9 mouse cellular contexts compared by ENCODE assay signal in the genomic region with DNA sequence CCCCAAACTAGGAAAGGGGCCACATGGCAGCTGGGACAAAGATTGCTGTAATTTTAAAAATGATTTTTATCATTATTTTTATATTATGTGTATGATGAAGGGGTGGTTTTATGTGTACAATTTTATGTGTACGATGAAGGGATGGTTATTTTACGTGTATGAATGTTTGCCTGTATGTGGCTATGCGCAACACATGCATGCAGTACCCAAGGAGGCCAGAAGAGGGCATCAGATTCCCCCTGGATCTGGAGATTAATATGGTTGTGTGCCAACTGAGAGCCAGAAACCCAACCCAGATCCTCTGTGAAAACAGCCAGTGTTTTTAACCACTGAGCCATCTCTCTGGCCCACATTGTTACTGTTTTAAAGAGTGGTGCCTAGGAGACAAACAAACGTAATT.
DNase-seq lines count a peak whose midpoint lies in the region; ATAC-seq lines count a peak whose summit lies in the region.
"Had no signal": no experiment of that assay in that cellular context is flagged by ENCODE, and none has a peak within 500 bp of the region (broad histone marks: within the 10 kb centered on the region; RNA-seq: fewer than 3 reads in every experiment).

No protein-coding gene starts in this region.

- no peak overlapping the region for H3K9ac ChIP-seq in heart, embryonic 14.5 days (ENCODE audit: low read length)
- H3K9ac ChIP-seq in liver, embryonic 11.5 days (ENCODE audit: low read depth, low read length), result peak overlapping the region; percentile 54
- H3K9ac ChIP-seq in forebrain, embryonic 16.5 days (replicated peaks; ENCODE audit: low read depth, low read length), result no peak overlapping the region

- H3K27me3 ChIP-seq in heart, embryonic 14.5 days (ENCODE audit: control insufficient read depth, insufficient read depth, low read length), result no peaks in the 10 kb centered on the region
- no peaks in the 10 kb centered on the region; the same call in 1 of the 2 replicates for H3K27me3 ChIP-seq in liver, embryonic 11.5 days (replicated peaks; ENCODE audit: control insufficient read depth, insufficient read depth, low read length)
- H3K27me3 ChIP-seq in forebrain, embryonic 16.5 days (replicated peaks; ENCODE audit: control insufficient read depth, insufficient read depth, low read length), result no peaks in the 10 kb centered on the region

- H3K36me3 ChIP-seq in heart, embryonic 14.5 days (ENCODE audit: control insufficient read depth, insufficient read depth, low read length), result no peaks in the 10 kb centered on the region
- H3K36me3 ChIP-seq in liver, embryonic 11.5 days (ENCODE audit: control insufficient read depth, insufficient read depth, low read length), result no peaks in the 10 kb centered on the region
- no peaks in the 10 kb centered on the region for H3K36me3 ChIP-seq in forebrain, embryonic 16.5 days (ENCODE audit: control insufficient read depth, insufficient read depth)

- H3K27ac ChIP-seq in heart, embryonic 14.5 days (replicated peaks in 1 of 2; ENCODE audit: control insufficient read depth in 1 of 2, insufficient read depth in 1 of 2, low read depth in 2 of 2, low read length in 2 of 2), result peak overlapping the region; percentile 60 to 61; a peak in 3 of 4 replicates
- H3K27ac ChIP-seq in liver, embryonic 11.5 days (ENCODE audit: low read depth, low read length), result peak overlapping the region; percentile 98
- H3K27ac ChIP-seq in forebrain, embryonic 16.5 days (ENCODE audit: low read length), result no peak overlapping the region

- no peak for DNase-seq in heart, postnatal 14 days
- peak; percentile 74 for DNase-seq in 3T3-L1 (ENCODE audit: low read depth, low spot score)
- peak; percentile 55 for DNase-seq in NIH3T3 (ENCODE audit: low read depth)
- no peak for DNase-seq in liver, embryonic 11.5 days (ENCODE audit: low spot score)
- no peak for DNase-seq in urinary bladder, postnatal 10 days (ENCODE audit: low spot score)
- DNase-seq: kidney, postnatal 36 days had no signal

- 93% methylated on average over 4 of the region's 4 CpGs for WGBS in heart, embryonic 14.5 days
- 91% methylated on average over 4 of the region's 4 CpGs for WGBS in liver, embryonic 11.5 days
- WGBS in forebrain, embryonic 16.5 days, result 94% methylated on average over 4 of the region's 4 CpGs

- intact Hi-C loops in heart, postnatal 14 days (cut with DNase I), result loop anchor here (5.0 kb wide), 1 partner anchor 523 kb away; no protein-coding TSS in a partner anchor

- peaks cover 8 to 10% of the 10 kb centered on the region in 2 experiments for H3K4me1 ChIP-seq in heart, embryonic 14.5 days (ENCODE audit: control insufficient read depth in 2 of 2, insufficient read depth in 2 of 2, low read length in 2 of 2)
- peaks cover 25% of the 10 kb centered on the region for H3K4me1 ChIP-seq in liver, embryonic 11.5 days (replicated peaks; ENCODE audit: control insufficient read depth, insufficient read depth, low read length)
- H3K4me1 ChIP-seq in forebrain, embryonic 16.5 days (replicated peaks; ENCODE audit: control insufficient read depth, insufficient read depth, low read length), result no peaks in the 10 kb centered on the region; the same call in 1 of the 2 replicates

- H3K9me3 ChIP-seq in heart, embryonic 14.5 days (ENCODE audit: control insufficient read depth, low read length), result no peaks in the 10 kb centered on the region
- no peaks in the 10 kb centered on the region for H3K9me3 ChIP-seq in liver, embryonic 11.5 days (ENCODE audit: control insufficient read depth, low read length)
- no peaks in the 10 kb centered on the region for H3K9me3 ChIP-seq in forebrain, embryonic 16.5 days (ENCODE audit: control insufficient read depth, low read length)

- ATAC-seq in heart, embryonic 14.5 days (ENCODE audit: insufficient number of reproducible peaks, insufficient read depth, low FRiP score, low read depth), result no peak
- no peak for ATAC-seq in liver, embryonic 11.5 days (replicated peaks; ENCODE audit: low FRiP score)
- no peak for ATAC-seq in megakaryocyte-erythroid progenitor cell, adult 5-6 weeks (replicated peaks; ENCODE audit: low FRiP score, low TSS enrichment, poor library complexity, severe bottlenecking)
- no peak for ATAC-seq in forebrain, embryonic 16.5 days

- no peak overlapping the region for H3K4me3 ChIP-seq in heart, embryonic 14.5 days (ENCODE audit: control insufficient read depth in 1 of 2, insufficient read depth in 1 of 2, low read depth in 1 of 2, low read length in 2 of 2)
- H3K4me3 ChIP-seq in liver, embryonic 11.5 days (ENCODE audit: low read depth, low read length), result no peak overlapping the region
- no peak overlapping the region for H3K4me3 ChIP-seq in forebrain, embryonic 16.5 days (replicated peaks; ENCODE audit: low read length)

- H3K4me2 ChIP-seq in heart, embryonic 14.5 days (ENCODE audit: low read length), result no peak overlapping the region
- peak overlapping the region; percentile 44 for H3K4me2 ChIP-seq in liver, embryonic 11.5 days
- H3K4me2 ChIP-seq in forebrain, embryonic 16.5 days (ENCODE audit: low read length), result no peak overlapping the region

Comparison
In these comparisons a context has a peak if more than half of its experiments do, and no peak if none do; other contexts are left out.
1. DNase-seq: peak in 3T3-L1 (single experiment) and NIH3T3 (single experiment); none in heart, postnatal 14 days (0 of 2), liver, embryonic 11.5 days (single experiment) and urinary bladder, postnatal 10 days (single experiment).